Mouse (Mus musculus) lung, embryonic 14.5 days (tissue): ENCODE measurements at regions not wholly inside any gene's neighbourhood (a gene's known extent, or its start where the extent isn't known, plus 50 kb on each side); places are given as distances from the start of the nearest gene placed in this dataset.
"Not testable (repeated sequence)": the region's sequence is repeated elsewhere in the genome, so short reads cannot be mapped to it uniquely, and the experiment has no call there.

Source experiments
- ATAC-seq: fragments of 200-750 bp; cut with Nextera tagmentation; 2 replicates; pipeline ENCODE4 v1.8.0; 2017; ENCODE audit warnings: mild to moderate bottlenecking, moderate TSS enrichment, moderate library complexity; ENCODE audit not compliant: insufficient read depth
- DNase-seq: peaks from one replicate; pipeline ENCODE4 v3.0.0-alpha.2; 2015
- H3K27ac ChIP-seq: fragments of 300-500 bp; sonication (generic); 2 replicates; pipeline ENCODE4 v1.5.1; 2014; ENCODE audit warnings: low read depth, mild to moderate bottlenecking, moderate library complexity
- H3K27me3 ChIP-seq: fragments of 300-500 bp; sonication (generic); 2 replicates; pipeline ENCODE4 v1.6.1; 2014; ENCODE audit warnings: low read length, control low read depth; ENCODE audit not compliant: insufficient read depth
- H3K36me3 ChIP-seq: fragments of 300-500 bp; sonication (generic); 2 replicates; pipeline ENCODE4 v1.6.1; 2014; ENCODE audit warnings: control low read depth; ENCODE audit not compliant: insufficient read depth
- H3K4me1 ChIP-seq: fragments of 300-500 bp; sonication (generic); 2 replicates; pipeline ENCODE4 v1.6.1; 2014; ENCODE audit warnings: antibody characterized with exemption, control low read depth; ENCODE audit not compliant: insufficient read depth
- H3K4me2 ChIP-seq: fragments of 300-500 bp; sonication (generic); 2 replicates; pipeline ENCODE4 v1.6.1; 2014; ENCODE audit warnings: mild to moderate bottlenecking
- H3K4me3 ChIP-seq: fragments of 300-500 bp; sonication (generic); 2 replicates; pipeline ENCODE4 v1.5.1; 2014; ENCODE audit warnings: low read depth, low read length
- H3K9ac ChIP-seq: fragments of 300-500 bp; sonication (generic); 2 replicates; pipeline ENCODE4 v1.6.1; 2014
- H3K9me3 ChIP-seq: fragments of 300-500 bp; sonication (generic); 2 replicates; pipeline ENCODE4 v1.6.1; 2016; ENCODE audit warnings: low read depth, low read length, control low read depth
- CTCF ChIP-seq: IDR thresholded peaks from 2 replicates; pipeline ENCODE4 v1.5.1; 2016; ENCODE audit warnings: antibody characterized with exemption, low read depth
- WGBS: fragments of 180-500 bp; shearing (Covaris S2); extraction: QIAGEN DNeasy Blood & Tissue Kit; methylation state at CpG from one replicate; pipeline ENCODE4 v1.1.7; 2014; 5-methylcytosine and 5-hydroxymethylcytosine counted together

DNA sequence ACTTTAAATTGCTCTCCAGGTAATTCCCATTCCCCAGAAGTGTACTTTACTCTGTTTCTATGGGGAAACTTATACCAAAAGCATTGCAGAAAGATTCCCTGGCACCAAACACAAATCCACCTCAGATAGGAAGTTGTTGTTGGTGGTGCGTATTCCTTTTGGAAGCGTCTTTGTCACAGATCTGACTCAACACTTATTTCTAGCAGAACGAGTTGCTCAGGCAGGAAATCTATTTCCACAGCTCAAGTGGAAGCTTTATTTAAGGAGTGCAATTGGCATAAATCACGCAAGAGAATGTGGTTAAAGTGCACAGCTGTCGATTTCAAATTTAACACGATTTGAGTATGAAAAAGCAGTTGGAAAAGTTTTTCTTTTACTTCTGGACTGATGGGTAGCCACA lies 436.9 kb upstream of the Ghitm start:
- 60% methylated on average over 6 of the region's 6 CpGs for WGBS

DNA sequence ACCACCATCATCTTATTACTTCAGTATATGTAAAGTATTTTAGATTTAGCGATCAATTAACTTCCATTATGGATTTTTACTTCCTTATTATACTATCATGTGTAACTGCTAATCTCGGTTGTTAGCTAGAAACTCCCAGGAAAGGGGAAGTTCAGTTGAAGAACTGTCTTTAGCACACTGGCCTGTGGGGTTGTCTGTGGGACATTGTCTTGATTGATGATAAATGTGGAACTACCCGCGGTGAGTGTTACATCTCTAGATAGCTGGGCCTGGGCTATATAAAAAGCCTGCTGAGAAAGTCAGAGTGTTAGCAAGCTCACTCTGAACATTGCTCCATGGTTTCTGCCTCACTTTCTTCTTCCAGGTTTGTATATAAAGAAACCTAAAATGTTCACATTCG lies 423.2 kb upstream of the Ghitm start:
- Histone ChIP-seq H3K9ac (no peak overlapping the region), H3K36me3 (no peaks in the 10 kb centered on the region), H3K27ac (no peak overlapping the region), H3K27me3 (no peaks in the 10 kb centered on the region), H3K9me3 (no peaks in the 10 kb centered on the region), H3K4me1 (no peaks in the 10 kb centered on the region), H3K4me2 (no peak overlapping the region), H3K4me3 (no peak overlapping the region)
- DNase-seq (no peak), ATAC-seq (no peak)
- 70% methylated on average over 5 of the region's 5 CpGs for WGBS
- no peak for TF ChIP-seq CTCF

More for the DNA sequence above, 436.9 kb upstream of the Ghitm start:
- no peak for DNase-seq
- H3K27me3 ChIP-seq: no peaks in the 10 kb centered on the region
- H3K27ac ChIP-seq: no peak overlapping the region
- no peak overlapping the region for H3K4me3 ChIP-seq
- TF ChIP-seq CTCF: no peak
- no peak for ATAC-seq
- H3K36me3 ChIP-seq: no peaks in the 10 kb centered on the region
- H3K4me2 ChIP-seq: no peak overlapping the region
- no peaks in the 10 kb centered on the region for H3K4me1 ChIP-seq
- no peak overlapping the region for H3K9ac ChIP-seq
- no peaks in the 10 kb centered on the region for H3K9me3 ChIP-seq

DNA sequence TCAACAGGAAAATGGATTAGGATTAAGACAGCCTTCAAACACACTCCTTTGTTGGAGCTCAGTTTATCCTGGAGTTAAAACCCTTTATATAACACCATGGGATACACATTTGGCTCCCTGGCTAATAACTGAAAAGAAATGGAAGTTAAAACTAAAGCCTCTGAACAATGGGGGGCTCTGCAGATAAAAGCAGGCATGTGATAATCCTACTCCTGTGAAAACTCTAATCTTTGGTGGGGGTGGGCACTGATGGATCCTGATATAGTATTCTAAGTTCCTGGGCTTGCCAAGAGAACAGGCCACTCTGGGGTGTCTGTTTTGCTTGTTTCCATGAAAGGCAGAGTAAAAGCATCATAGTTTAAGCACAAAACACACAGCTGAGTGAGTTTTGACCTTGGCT lies 388.5 kb upstream of the Ghitm start:
- Histone ChIP-seq H3K4me1 (no peaks in the 10 kb centered on the region), H3K27ac (no peak overlapping the region), H3K9ac (no peak overlapping the region), H3K27me3 (no peaks in the 10 kb centered on the region), H3K4me2 (no peak overlapping the region), H3K9me3 (no peaks in the 10 kb centered on the region), H3K4me3 (no peak overlapping the region), H3K36me3 (no peaks in the 10 kb centered on the region)
- DNase-seq (no peak), ATAC-seq (no peak)
- TF ChIP-seq CTCF: no peak

GRCm38 (mm10) chr14:37520631-37521030 lies 385.6 kb upstream of the Ghitm start:
- H3K9ac ChIP-seq, H3K27ac ChIP-seq, ATAC-seq, H3K4me2 ChIP-seq, H3K4me1 ChIP-seq, DNase-seq, H3K9me3 ChIP-seq, H3K36me3 ChIP-seq, H3K27me3 ChIP-seq, H3K4me3 ChIP-seq: not testable (repeated sequence)
- 75% methylated on average over 3 of the region's 3 CpGs for WGBS

DNA sequence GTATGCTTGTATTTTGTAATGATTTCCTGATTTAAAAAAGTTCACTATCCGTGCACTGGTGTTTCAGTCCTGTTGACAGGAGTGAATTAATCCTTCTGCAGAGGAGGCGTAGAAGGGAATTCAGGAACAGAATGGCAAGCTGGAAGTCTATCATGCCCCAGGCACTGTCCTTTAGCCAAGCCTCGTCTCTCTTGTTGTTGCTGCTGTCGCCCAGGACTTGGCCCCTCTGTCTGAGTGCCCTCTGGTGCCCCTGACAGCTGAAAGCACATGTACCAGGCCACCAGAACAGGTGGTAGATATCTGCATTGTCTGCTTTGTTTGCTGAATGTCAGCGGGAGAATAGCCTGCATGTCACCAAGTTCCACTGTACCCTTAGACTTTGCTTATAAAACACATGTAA lies 370.2 kb upstream of the Ghitm start:
- H3K4me1 ChIP-seq: no peaks in the 10 kb centered on the region
- WGBS: 56% methylated on average over 5 of the region's 5 CpGs
- no peak overlapping the region for H3K4me3 ChIP-seq
- TF ChIP-seq CTCF: no peak
- DNase-seq (no peak), ATAC-seq (no peak)
- no peak overlapping the region for H3K4me2 ChIP-seq
- H3K9ac ChIP-seq: no peak overlapping the region
- H3K36me3 ChIP-seq: no peaks in the 10 kb centered on the region
- H3K27me3 ChIP-seq: no peaks in the 10 kb centered on the region
- H3K27ac ChIP-seq: no peak overlapping the region
- no peaks in the 10 kb centered on the region for H3K9me3 ChIP-seq

- Histone ChIP-seq H3K36me3 (no peaks in the 10 kb centered on the region), H3K27ac (no peak overlapping the region), H3K9ac (no peak overlapping the region), H3K4me1 (no peaks in the 10 kb centered on the region), H3K4me3 (no peak overlapping the region), H3K4me2 (no peak overlapping the region), H3K27me3 (no peaks in the 10 kb centered on the region), H3K9me3 (no peaks in the 10 kb centered on the region)
- DNase-seq (no peak), ATAC-seq (no peak)
- 69% methylated on average over 4 of the region's 4 CpGs for WGBS
- no peak for TF ChIP-seq CTCF
These were observed 355.6 kb upstream of the Ghitm start for GRCm38 (mm10) chr14:37490711-37491110.

- H3K4me3 ChIP-seq: no peak overlapping the region
- no peaks in the 10 kb centered on the region for H3K9me3 ChIP-seq
- H3K4me1 ChIP-seq: no peaks in the 10 kb centered on the region
- no peak overlapping the region for H3K9ac ChIP-seq
- no peak for TF ChIP-seq CTCF
- ATAC-seq: no peak
- H3K27me3 ChIP-seq: no peaks in the 10 kb centered on the region
- WGBS: 92% methylated on average over 8 of the region's 8 CpGs
- H3K4me2 ChIP-seq: no peak overlapping the region
- no peak overlapping the region for H3K27ac ChIP-seq
- no peaks in the 10 kb centered on the region for H3K36me3 ChIP-seq
- no peak for DNase-seq
These were observed 350.2 kb upstream of the Ghitm start for GRCm38 (mm10) chr14:37485292-37485691.

DNA sequence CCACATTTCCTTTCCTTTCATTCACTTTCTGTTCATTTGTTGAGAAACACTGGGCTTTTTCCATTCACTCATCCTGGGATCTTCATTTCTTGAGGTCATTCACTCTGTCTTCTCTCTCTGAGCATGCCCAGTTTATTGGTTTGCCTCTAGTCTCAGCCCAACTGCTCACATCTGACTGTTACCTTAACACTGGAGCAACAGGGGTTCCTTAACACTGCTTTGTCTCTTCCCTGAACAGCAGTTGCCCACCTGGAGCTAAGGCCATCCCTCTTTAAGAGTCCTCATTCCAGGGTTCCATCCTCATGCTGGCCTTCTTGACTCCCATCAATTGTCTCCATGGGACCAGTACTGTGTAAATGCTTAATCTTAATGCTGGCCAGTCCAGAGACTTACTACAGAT lies 342.5 kb upstream of the Ghitm start:
- DNase-seq (no peak), ATAC-seq (no peak)
- H3K9me3 ChIP-seq: no peaks in the 10 kb centered on the region
- H3K36me3 ChIP-seq: no peaks in the 10 kb centered on the region
- H3K27me3 ChIP-seq: no peaks in the 10 kb centered on the region
- no peaks in the 10 kb centered on the region for H3K4me1 ChIP-seq
- H3K4me2 ChIP-seq: no peak overlapping the region
- H3K27ac ChIP-seq: no peak overlapping the region
- TF ChIP-seq CTCF: no peak
- H3K9ac ChIP-seq: no peak overlapping the region
- no peak overlapping the region for H3K4me3 ChIP-seq
